Mouse (Mus musculus): ENCODE measurements around the gene Gkn3. TPM values are rescaled to one million over a fixed set of nuclear protein-coding genes. Genes with fewer than 3 reads are reported as not detected.

Gene Gkn3
- polyA plus RNA-seq (2012; fragmentation: generic; extraction: Trizol) = not detected
- long read RNA-seq, experiment 1 = 0 reads
- long read RNA-seq, experiment 2 = 0 reads

- H3ac ChIP-seq (ENCODE audit: control insufficient read depth, insufficient read length, low read depth) = no peak within 1 kb of the TSS
- no peak within 1 kb of the TSS for H3K4me3 ChIP-seq (ENCODE audit: insufficient read depth, poor library complexity, severe bottlenecking)
- H3K36me3 ChIP-seq (ENCODE audit: control insufficient read depth, insufficient read depth) = no peaks in the 10 kb centered on the region
- H3K79me2 ChIP-seq (ENCODE audit: control insufficient read depth, insufficient read depth) = no peaks in the 10 kb centered on the region
- H3K79me3 ChIP-seq (ENCODE audit: low read depth) = no peaks in the 10 kb centered on the region
- no peaks in the 10 kb centered on the region for H3K27me3 ChIP-seq (ENCODE audit: control insufficient read depth, insufficient read depth, insufficient read length)
- TF ChIP-seq CTCF (IDR thresholded peaks at IDR 0.05; ENCODE audit: control insufficient read depth, insufficient read depth, insufficient read length) = no peak
- TF ChIP-seq FOSL1 (IDR thresholded peaks at IDR 0.05; ENCODE audit: insufficient read depth, low read length, poor library complexity, severe bottlenecking) = no peak
- no peak for TF ChIP-seq CEBPB (IDR thresholded peaks at IDR 0.05; ENCODE audit: low read depth)
- TF ChIP-seq USF1 (IDR thresholded peaks at IDR 0.05; ENCODE audit: low read depth) = no peak
Observed at GRCm38 (mm10) chr6:87388877-87389276, at the start of gene Gkn3. Gene Gkn3 (minus strand): TSS chr6:87388935.

GRCm38 (mm10) chr6:87436745-87437144 lies 48.0 kb upstream of the Gkn3 start:
- H3ac ChIP-seq (ENCODE audit: control insufficient read depth, insufficient read length, low read depth) = no peak overlapping the region
- H3K36me3 ChIP-seq (ENCODE audit: control insufficient read depth, insufficient read depth) = no peaks in the 10 kb centered on the region
- H3K79me2 ChIP-seq (ENCODE audit: control insufficient read depth, insufficient read depth) = no peaks in the 10 kb centered on the region
- H3K27me3 ChIP-seq (ENCODE audit: control insufficient read depth, insufficient read depth, insufficient read length) = no peaks in the 10 kb centered on the region
- no peak overlapping the region for H3K4me3 ChIP-seq (ENCODE audit: insufficient read depth, poor library complexity, severe bottlenecking)
- H3K79me3 ChIP-seq (ENCODE audit: low read depth) = no peaks in the 10 kb centered on the region
- no peak for TF ChIP-seq FOSL1 (IDR thresholded peaks at IDR 0.05; ENCODE audit: insufficient read depth, low read length, poor library complexity, severe bottlenecking)
- TF ChIP-seq USF1 (IDR thresholded peaks at IDR 0.05; ENCODE audit: low read depth) = no peak

- Histone ChIP-seq H3K4me3 (ENCODE audit: insufficient read depth, poor library complexity, severe bottlenecking) (no peak overlapping the region), H3K36me3 (ENCODE audit: control insufficient read depth, insufficient read depth) (no peaks in the 10 kb centered on the region), H3K79me3 (ENCODE audit: low read depth) (no peaks in the 10 kb centered on the region), H3K27me3 (ENCODE audit: control insufficient read depth, insufficient read depth, insufficient read length) (no peaks in the 10 kb centered on the region), H3ac (ENCODE audit: control insufficient read depth, insufficient read length, low read depth) (no peak overlapping the region), H3K79me2 (ENCODE audit: control insufficient read depth, insufficient read depth) (no peaks in the 10 kb centered on the region)
- TF ChIP-seq CEBPB (IDR thresholded peaks at IDR 0.05; ENCODE audit: low read depth) (peak; percentile 55), MAX (IDR thresholded peaks at IDR 0.05) (no peak), MYOG (IDR thresholded peaks at IDR 0.05; ENCODE audit: control insufficient read depth, extremely low read depth, insufficient read length) (no peak)
Observed at GRCm38 (mm10) chr6:87435791-87436190, 47.1 kb upstream of the Gkn3 start.

- no peak within 1 kb of the TSS for H3ac ChIP-seq (ENCODE audit: control insufficient read depth, insufficient read length, low read depth)
- H3K4me3 ChIP-seq (ENCODE audit: insufficient read depth, poor library complexity, severe bottlenecking) = no peak within 1 kb of the TSS
- TF ChIP-seq USF1 (IDR thresholded peaks at IDR 0.05; ENCODE audit: low read depth) (no peak), CTCF (IDR thresholded peaks at IDR 0.05; ENCODE audit: control insufficient read depth, insufficient read depth, insufficient read length) (no peak), CEBPB (IDR thresholded peaks at IDR 0.05; ENCODE audit: low read depth) (no peak), FOSL1 (IDR thresholded peaks at IDR 0.05; ENCODE audit: insufficient read depth, low read length, poor library complexity, severe bottlenecking) (no peak), MAX (IDR thresholded peaks at IDR 0.05) (no peak), MYOG (IDR thresholded peaks at IDR 0.05; ENCODE audit: control insufficient read depth, extremely low read depth, insufficient read length) (no peak), MYOD1 (IDR thresholded peaks at IDR 0.05; ENCODE audit: control insufficient read depth, insufficient read length, low read depth) (no peak)
- H3K36me3 ChIP-seq (ENCODE audit: control insufficient read depth, insufficient read depth) = no peaks in the 10 kb centered on the region
- H3K27me3 ChIP-seq (ENCODE audit: control insufficient read depth, insufficient read depth, insufficient read length) = no peaks in the 10 kb centered on the region
- no peaks in the 10 kb centered on the region for H3K79me3 ChIP-seq (ENCODE audit: low read depth)
- H3K79me2 ChIP-seq (ENCODE audit: control insufficient read depth, insufficient read depth) = no peaks in the 10 kb centered on the region
Observed at GRCm38 (mm10) chr6:87428487-87429044, 39.8 kb upstream of the Gkn3 start, which contains the start of gene Bmp10. Gene Bmp10 (plus strand): TSS chr6:87428994.

GRCm38 (mm10) chr6:87427616-87428015 lies 38.9 kb upstream of the Gkn3 start:
- Histone ChIP-seq H3K27me3 (ENCODE audit: control insufficient read depth, insufficient read depth, insufficient read length) (no peaks in the 10 kb centered on the region), H3ac (ENCODE audit: control insufficient read depth, insufficient read length, low read depth) (no peak overlapping the region), H3K79me3 (ENCODE audit: low read depth) (no peaks in the 10 kb centered on the region), H3K36me3 (ENCODE audit: control insufficient read depth, insufficient read depth) (no peaks in the 10 kb centered on the region), H3K79me2 (ENCODE audit: control insufficient read depth, insufficient read depth) (no peaks in the 10 kb centered on the region), H3K4me3 (ENCODE audit: insufficient read depth, poor library complexity, severe bottlenecking) (no peak overlapping the region)
- TF ChIP-seq CEBPB (IDR thresholded peaks at IDR 0.05; ENCODE audit: low read depth) (no peak), MYOG (IDR thresholded peaks at IDR 0.05; ENCODE audit: control insufficient read depth, extremely low read depth, insufficient read length) (no peak), USF1 (IDR thresholded peaks at IDR 0.05; ENCODE audit: low read depth) (no peak), MAX (IDR thresholded peaks at IDR 0.05) (no peak)

- TF ChIP-seq MAX (IDR thresholded peaks at IDR 0.05) = no peak
- TF ChIP-seq USF1 (IDR thresholded peaks at IDR 0.05; ENCODE audit: low read depth) = no peak
- no peak for TF ChIP-seq MYOD1 (IDR thresholded peaks at IDR 0.05; ENCODE audit: control insufficient read depth, insufficient read length, low read depth)
- TF ChIP-seq CTCF (IDR thresholded peaks at IDR 0.05; ENCODE audit: control insufficient read depth, insufficient read depth, insufficient read length) = no peak
- no peak for TF ChIP-seq FOSL1 (IDR thresholded peaks at IDR 0.05; ENCODE audit: insufficient read depth, low read length, poor library complexity, severe bottlenecking)
- TF ChIP-seq CEBPB (IDR thresholded peaks at IDR 0.05; ENCODE audit: low read depth) = no peak
- TF ChIP-seq MYOG (IDR thresholded peaks at IDR 0.05; ENCODE audit: control insufficient read depth, extremely low read depth, insufficient read length) = no peak
Observed at GRCm38 (mm10) chr6:87426954-87427353, 38.2 kb upstream of the Gkn3 start.

More at GRCm38 (mm10) chr6:87426954-87427353, 38.2 kb upstream of the Gkn3 start:
- H3K36me3 ChIP-seq (ENCODE audit: control insufficient read depth, insufficient read depth) = no peaks in the 10 kb centered on the region
- no peak overlapping the region for H3ac ChIP-seq (ENCODE audit: control insufficient read depth, insufficient read length, low read depth)
- H3K79me3 ChIP-seq (ENCODE audit: low read depth) = no peaks in the 10 kb centered on the region
- H3K79me2 ChIP-seq (ENCODE audit: control insufficient read depth, insufficient read depth) = no peaks in the 10 kb centered on the region
- H3K27me3 ChIP-seq (ENCODE audit: control insufficient read depth, insufficient read depth, insufficient read length) = no peaks in the 10 kb centered on the region
- no peak overlapping the region for H3K4me3 ChIP-seq (ENCODE audit: insufficient read depth, poor library complexity, severe bottlenecking)

Measured in C2C12 (cell line).